Mouse (Mus musculus): ENCODE data around the gene Phf13. TPM values are rescaled to one million over a fixed set of nuclear protein-coding genes. Genes with fewer than 3 reads are reported as not detected.

The Phf13 gene
- polyA plus RNA-seq, 1 experiment from 2014 or later, result 24.4 TPM

GRCm38 (mm10) chr4:151997701-151998100 is 1.6 kb upstream of the Phf13 start:
- WGBS, result 86% methylated on average over 3 of the region's 3 CpGs
- peaks cover 17% of the 10 kb centered on the region for H3K4me1 ChIP-seq (ENCODE audit: control insufficient read depth, insufficient read depth, low read length)
- no peaks in the 10 kb centered on the region for H3K9me3 ChIP-seq (replicated peaks; ENCODE audit: control insufficient read depth, low read length, poor library complexity, severe bottlenecking)
- no peak overlapping the region for H3K4me2 ChIP-seq (ENCODE audit: low read length)
- 0 out of 2 replicates have a peak overlapping the region, but pooled peaks have one; percentile 99 for H3K4me3 ChIP-seq (ENCODE audit: low read depth, low read length)
- H3K36me3 ChIP-seq (ENCODE audit: control insufficient read depth, insufficient read depth, low read length), result no peaks in the 10 kb centered on the region
- H3K27ac ChIP-seq (ENCODE audit: low read length), result no peak overlapping the region
- H3K9ac ChIP-seq (ENCODE audit: low read depth, low read length), result no peak overlapping the region
- no peak for ATAC-seq
- H3K27me3 ChIP-seq (ENCODE audit: control insufficient read depth, insufficient read depth, low read depth, low read length), result no peaks in the 10 kb centered on the region

GRCm38 (mm10) chr4:151996951-151997222 is 829 bp upstream of the Phf13 start:
- Histone ChIP-seq H3K36me3 (ENCODE audit: control insufficient read depth, insufficient read depth, low read length) (peaks cover 5% of the 10 kb centered on the region; the same call in 1 of the 2 replicates), H3K27ac (ENCODE audit: low read length) (peak overlapping the region; percentile 87), H3K27me3 (ENCODE audit: control insufficient read depth, insufficient read depth, low read depth, low read length) (no peaks in the 10 kb centered on the region), H3K4me2 (ENCODE audit: low read length) (peak overlapping the region; percentile 79), H3K4me3 (ENCODE audit: low read depth, low read length) (peak overlapping the region; percentile 99), H3K4me1 (ENCODE audit: control insufficient read depth, insufficient read depth, low read length) (peaks cover 17% of the 10 kb centered on the region), H3K9me3 (replicated peaks; ENCODE audit: control insufficient read depth, low read length, poor library complexity, severe bottlenecking) (no peaks in the 10 kb centered on the region), H3K9ac (ENCODE audit: low read depth, low read length) (peak overlapping the region; percentile 77)
- WGBS, result 4% methylated on average over 13 of the region's 13 CpGs
- no peak; the same call in 1 of the 2 replicates for ATAC-seq

- Histone ChIP-seq H3K4me3 (ENCODE audit: low read depth, low read length) (peak overlapping the region; percentile 99), H3K4me1 (ENCODE audit: control insufficient read depth, insufficient read depth, low read length) (peaks cover 17% of the 10 kb centered on the region), H3K9ac (ENCODE audit: low read depth, low read length) (peak overlapping the region; percentile 92), H3K4me2 (ENCODE audit: low read length) (peak overlapping the region; percentile 92), H3K36me3 (ENCODE audit: control insufficient read depth, insufficient read depth, low read length) (peaks cover 15% of the 10 kb centered on the region), H3K27ac (ENCODE audit: low read length) (peak overlapping the region; percentile 55), H3K9me3 (replicated peaks; ENCODE audit: control insufficient read depth, low read length, poor library complexity, severe bottlenecking) (no peaks in the 10 kb centered on the region), H3K27me3 (ENCODE audit: control insufficient read depth, insufficient read depth, low read depth, low read length) (no peaks in the 10 kb centered on the region)
- peak; percentile 70; the same call in 1 of the 2 replicates for ATAC-seq
- WGBS, result 0% methylated on average over 25 of the region's 111 CpGs
Observed at GRCm38 (mm10) chr4:151995371-151996172, 486 bp downstream of the Phf13 start.

GRCm38 (mm10) chr4:151994228-151995171 is 1.6 kb downstream of the Phf13 start:
- peak overlapping the region; percentile 92 for H3K4me2 ChIP-seq (ENCODE audit: low read length)
- H3K27ac ChIP-seq (ENCODE audit: low read length), result no peak overlapping the region
- ATAC-seq, result no peak
- H3K9me3 ChIP-seq (replicated peaks; ENCODE audit: control insufficient read depth, low read length, poor library complexity, severe bottlenecking), result no peaks in the 10 kb centered on the region
- H3K36me3 ChIP-seq (ENCODE audit: control insufficient read depth, insufficient read depth, low read length), result peaks cover 17% of the 10 kb centered on the region
- no peaks in the 10 kb centered on the region for H3K27me3 ChIP-seq (ENCODE audit: control insufficient read depth, insufficient read depth, low read depth, low read length)
- peaks cover 17% of the 10 kb centered on the region for H3K4me1 ChIP-seq (ENCODE audit: control insufficient read depth, insufficient read depth, low read length)
- H3K4me3 ChIP-seq (ENCODE audit: low read depth, low read length), result peak overlapping the region; percentile 99
- peak overlapping the region; percentile 92 for H3K9ac ChIP-seq (ENCODE audit: low read depth, low read length)
- WGBS, result under 1% methylated on average over 52 of the region's 61 CpGs

GRCm38 (mm10) chr4:151993035-151993434 is 3.0 kb downstream of the Phf13 start:
- Histone ChIP-seq H3K36me3 (ENCODE audit: control insufficient read depth, insufficient read depth, low read length) (peaks cover 17% of the 10 kb centered on the region), H3K4me1 (ENCODE audit: control insufficient read depth, insufficient read depth, low read length) (peaks cover 18% of the 10 kb centered on the region), H3K27me3 (ENCODE audit: control insufficient read depth, insufficient read depth, low read depth, low read length) (no peaks in the 10 kb centered on the region), H3K4me3 (ENCODE audit: low read depth, low read length) (no peak overlapping the region), H3K9me3 (replicated peaks; ENCODE audit: control insufficient read depth, low read length, poor library complexity, severe bottlenecking) (no peaks in the 10 kb centered on the region), H3K4me2 (ENCODE audit: low read length) (no peak overlapping the region), H3K27ac (ENCODE audit: low read length) (no peak overlapping the region), H3K9ac (ENCODE audit: low read depth, low read length) (no peak overlapping the region)
- no peak for ATAC-seq
- WGBS, result 88% methylated on average over 6 of the region's 6 CpGs

- no peak overlapping the region for H3K9ac ChIP-seq (ENCODE audit: low read depth, low read length)
- H3K9me3 ChIP-seq (replicated peaks; ENCODE audit: control insufficient read depth, low read length, poor library complexity, severe bottlenecking), result no peaks in the 10 kb centered on the region
- WGBS, result 89% methylated on average over 9 of the region's 9 CpGs
- H3K4me2 ChIP-seq (ENCODE audit: low read length), result no peak overlapping the region
- no peak overlapping the region for H3K4me3 ChIP-seq (ENCODE audit: low read depth, low read length)
- peaks cover 19% of the 10 kb centered on the region for H3K4me1 ChIP-seq (ENCODE audit: control insufficient read depth, insufficient read depth, low read length)
- H3K27ac ChIP-seq (ENCODE audit: low read length), result no peak overlapping the region
- no peaks in the 10 kb centered on the region for H3K27me3 ChIP-seq (ENCODE audit: control insufficient read depth, insufficient read depth, low read depth, low read length)
- H3K36me3 ChIP-seq (ENCODE audit: control insufficient read depth, insufficient read depth, low read length), result peaks cover 17% of the 10 kb centered on the region
- no peak for ATAC-seq
Observed at GRCm38 (mm10) chr4:151992091-151992490, 4.0 kb downstream of the Phf13 start.

- Histone ChIP-seq H3K9me3 (replicated peaks; ENCODE audit: control insufficient read depth, low read length, poor library complexity, severe bottlenecking) (no peaks in the 10 kb centered on the region), H3K36me3 (ENCODE audit: control insufficient read depth, insufficient read depth, low read length) (peaks cover 17% of the 10 kb centered on the region), H3K9ac (ENCODE audit: low read depth, low read length) (peak overlapping the region; percentile 97), H3K27me3 (ENCODE audit: control insufficient read depth, insufficient read depth, low read depth, low read length) (no peaks in the 10 kb centered on the region), H3K27ac (ENCODE audit: low read length) (peak overlapping the region; percentile 87; the same call in 1 of the 2 replicates), H3K4me1 (ENCODE audit: control insufficient read depth, insufficient read depth, low read length) (peaks cover 21% of the 10 kb centered on the region), H3K4me3 (ENCODE audit: low read depth, low read length) (peak overlapping the region; percentile 82), H3K4me2 (ENCODE audit: low read length) (peak overlapping the region; percentile 62)
- 31% methylated on average over 6 of the region's 6 CpGs for WGBS
- ATAC-seq, result peak; percentile 26; the same call in 1 of the 2 replicates
Observed at GRCm38 (mm10) chr4:151989110-151989488, 7.0 kb downstream of the Phf13 start.

DNA sequence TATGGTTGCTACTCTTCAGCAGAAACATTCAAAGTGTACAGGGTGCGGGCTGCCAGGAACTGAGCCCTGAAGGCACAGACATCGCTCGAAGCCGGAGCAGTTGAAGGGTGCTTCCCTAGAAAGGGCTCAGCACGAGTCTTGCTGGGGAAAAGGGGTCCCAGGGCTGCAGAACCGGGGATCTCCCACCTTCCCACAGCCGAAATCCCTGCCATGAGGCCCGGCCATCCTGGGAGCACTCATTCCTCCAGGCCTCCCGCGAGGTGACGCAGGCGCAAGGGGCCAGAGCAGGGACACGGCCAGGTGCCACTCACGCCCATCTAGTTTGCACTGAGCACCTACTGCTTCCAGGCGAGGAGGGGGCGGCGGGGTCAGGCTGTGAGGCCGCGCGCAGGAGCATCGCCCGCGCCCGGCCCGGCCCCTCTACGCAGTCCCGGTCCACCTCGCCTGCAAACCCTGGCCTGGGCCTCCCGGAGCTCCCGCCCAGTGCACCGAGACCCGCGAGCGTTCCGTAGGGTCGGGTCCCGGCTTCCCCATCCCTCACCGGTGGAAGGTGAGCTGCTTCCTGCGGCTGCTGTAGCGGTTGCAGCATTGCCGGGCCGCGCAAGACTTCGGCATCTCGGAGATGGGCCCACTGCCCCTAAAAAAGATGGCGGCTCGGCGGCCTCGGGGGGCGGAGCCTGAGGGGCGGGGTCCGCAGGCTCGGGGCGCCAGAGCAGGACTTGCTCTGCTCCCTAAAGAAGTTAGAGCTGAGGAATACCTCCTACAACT is 7.5 kb downstream of the Phf13 start, which contains the start of gene Thap3:
Gene Thap3, minus strand, starts transcription at position 656 of the 768 bp plus-strand sequence.
- peak; percentile 72 for ATAC-seq
- H3K4me2 ChIP-seq (ENCODE audit: low read length), result peak within 1 kb of the TSS; percentile 62
- 1% methylated on average over 54 of the region's 54 CpGs for WGBS

More for the DNA sequence above, 7.5 kb downstream of the Phf13 start, which contains the start of gene Thap3:
- Histone ChIP-seq H3K9ac (ENCODE audit: low read depth, low read length) (peak within 1 kb of the TSS; percentile 97), H3K27ac (ENCODE audit: low read length) (peak within 1 kb of the TSS; percentile 87), H3K27me3 (ENCODE audit: control insufficient read depth, insufficient read depth, low read depth, low read length) (no peaks in the 10 kb centered on the region), H3K9me3 (replicated peaks; ENCODE audit: control insufficient read depth, low read length, poor library complexity, severe bottlenecking) (no peaks in the 10 kb centered on the region), H3K4me3 (ENCODE audit: low read depth, low read length) (peak within 1 kb of the TSS; percentile 82), H3K36me3 (ENCODE audit: control insufficient read depth, insufficient read depth, low read length) (peaks cover 17% of the 10 kb centered on the region), H3K4me1 (ENCODE audit: control insufficient read depth, insufficient read depth, low read length) (peaks cover 15% of the 10 kb centered on the region)
